Mouse (Mus musculus): ENCODE measurements around the gene Elk1. TPM values are rescaled to one million over a fixed set of nuclear protein-coding genes. Genes with fewer than 3 reads are reported as not detected.
A peak's percentile ranks its signal among the peaks of the same experiment; 100 is the strongest.

Elk1 gene
- total and polyA plus RNA-seq, 3 experiments: 6.1 to 12.5 TPM; not detected in 1

DNA sequence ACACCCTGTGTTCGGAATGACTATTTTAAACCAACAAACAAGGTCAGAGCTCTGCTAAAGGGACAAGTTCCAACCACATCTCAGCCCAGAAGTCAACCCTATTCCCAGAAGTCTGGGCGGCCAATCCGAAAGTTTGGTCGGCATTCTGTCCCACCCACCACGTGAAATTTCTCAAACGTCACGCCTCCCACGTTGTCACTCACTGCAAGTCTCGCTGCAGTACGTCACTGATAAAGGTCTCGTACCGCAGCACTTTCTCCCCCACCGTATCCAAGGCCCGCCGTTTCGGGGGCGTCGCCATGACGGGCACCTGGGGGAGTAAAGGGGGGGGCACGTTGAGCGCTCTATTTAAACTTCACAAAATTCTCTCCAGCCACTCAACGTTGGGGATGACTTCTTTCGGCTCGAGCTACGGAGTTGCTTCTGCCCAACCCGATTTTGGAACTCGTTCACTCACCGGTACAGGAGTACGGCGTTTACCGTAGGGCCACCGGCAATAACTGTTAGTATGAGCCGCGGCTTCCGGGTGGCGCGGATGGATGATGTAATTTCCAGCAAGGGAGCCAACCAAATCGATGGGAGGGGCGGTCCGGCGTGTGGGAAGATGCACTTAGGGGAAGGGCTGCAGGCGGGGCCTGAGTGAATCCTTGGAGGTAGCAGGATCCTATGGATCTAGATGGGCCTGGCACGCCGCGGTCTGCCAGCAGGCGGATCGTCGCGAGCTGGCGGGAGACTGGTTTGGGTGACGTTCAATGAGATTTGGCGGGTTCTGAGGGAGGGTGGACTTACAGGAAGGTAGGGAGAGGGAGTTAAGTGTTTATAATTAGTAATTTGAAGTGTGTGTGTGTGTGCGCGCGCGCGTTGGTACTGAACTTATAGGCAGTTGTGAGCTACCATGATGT, 11.3 kb upstream of the Elk1 start, which contains the start of gene Uxt (continued):
- TF ChIP-seq UBTF (IDR thresholded peaks at IDR 0.05; ENCODE audit: borderline replicate concordance, insufficient read depth, low read depth, low read length) (no peak), HCFC1 (IDR thresholded peaks at IDR 0.05; ENCODE audit: low read depth, low read length) (peak; percentile 91), GATA1 (IDR thresholded peaks at IDR 0.05; ENCODE audit: low read depth, low read length) (no peak; the same call in 1 of the 2 replicates), KAT2A (conservative IDR thresholded peaks at IDR 0.05; ENCODE audit: low read depth, low read length) (peak; percentile 59; the same call in 1 of the 2 replicates), MYB (IDR thresholded peaks at IDR 0.05; ENCODE audit: low read depth, low read length) (peak; percentile 82), ELF1 (IDR thresholded peaks at IDR 0.05; ENCODE audit: low read depth, low read length) (peak; percentile 98), GABPA (IDR thresholded peaks at IDR 0.05; ENCODE audit: low read depth, low read length) (no peak), EP300 (IDR thresholded peaks at IDR 0.05; ENCODE audit: low read depth in 1 of 2, low read length in 2 of 2) (peak in 1 of 2 experiments; percentile 28; a peak in 2 of 4 replicates), RAD21 (IDR thresholded peaks at IDR 0.05; ENCODE audit: low read depth, low read length) (no peak), ZKSCAN1 (IDR thresholded peaks at IDR 0.05; ENCODE audit: low read depth, low read length) (no peak), POLR2AphosphoS5 (IDR thresholded peaks at IDR 0.05; ENCODE audit: borderline replicate concordance, low read depth, low read length) (no peak), MAFK (IDR thresholded peaks at IDR 0.05; ENCODE audit: borderline replicate concordance, low read depth, low read length) (no peak), USF1 (IDR thresholded peaks at IDR 0.05; ENCODE audit: low read depth, low read length) (peak; percentile 74), MAZ (IDR thresholded peaks at IDR 0.05; ENCODE audit: low read depth, low read length) (peak; percentile 45), CTCF (IDR thresholded peaks at IDR 0.05 in 2 of 3, conservative IDR thresholded peaks at IDR 0.05 in 1 of 3; ENCODE audit: control insufficient read depth in 1 of 3, insufficient read depth in 1 of 3, low read depth in 2 of 3, low read length in 3 of 3, poor library complexity in 1 of 3, severe bottlenecking in 1 of 3) (no peak; a peak in 1 of 6 replicates), NRF1 (IDR thresholded peaks at IDR 0.05; ENCODE audit: insufficient read depth, low read depth, low read length, poor library complexity, severe bottlenecking) (peak; percentile 49; the same call in 1 of the 2 replicates), RCOR1 (IDR thresholded peaks at IDR 0.05; ENCODE audit: low read depth, low read length) (no peak), CHD2 (IDR thresholded peaks at IDR 0.05; ENCODE audit: low read length) (peak; percentile 42), TAL1 (IDR thresholded peaks at IDR 0.05; ENCODE audit: low read length) (no peak)

DNA sequence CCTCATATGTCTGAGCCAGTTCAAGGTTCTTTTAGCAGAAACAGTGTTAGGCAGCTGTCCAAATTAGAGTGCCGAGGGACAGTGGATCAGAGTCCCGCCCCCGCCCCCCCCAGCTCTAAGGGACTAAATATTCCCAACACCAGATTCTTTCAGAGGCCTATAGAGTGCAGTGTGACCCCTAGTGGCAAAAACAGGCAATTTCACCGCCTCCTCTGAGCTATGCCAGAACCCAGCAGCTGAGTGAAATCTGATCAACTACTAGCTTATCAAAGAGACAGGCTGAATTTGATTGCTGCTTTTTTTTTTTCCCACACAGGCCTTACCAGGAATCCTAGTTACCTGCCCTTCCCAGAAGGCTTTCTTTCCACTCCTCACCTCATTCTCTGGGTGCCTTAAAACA, 4.4 kb downstream of the Elk1 start:
- no peaks in the 10 kb centered on the region for H3K9me3 ChIP-seq (replicated peaks; ENCODE audit: insufficient read depth, low read length)

More for the DNA sequence above, 4.4 kb downstream of the Elk1 start:
- H3K36me3 ChIP-seq (ENCODE audit: control insufficient read depth in 1 of 2, insufficient read depth in 2 of 2, low read length in 2 of 2): peaks cover 0 to 7% of the 10 kb centered on the region in 2 experiments; a peak in 2 of 4 replicates
- H3K79me2 ChIP-seq (ENCODE audit: control insufficient read depth, insufficient read depth, low read length, poor library complexity): peaks cover 2% of the 10 kb centered on the region; the same call in 1 of the 2 replicates
- TF ChIP-seq E2F4 (IDR thresholded peaks at IDR 0.05; ENCODE audit: borderline replicate concordance, low read depth, low read length) (no peak), ZNF384 (IDR thresholded peaks at IDR 0.05; ENCODE audit: low read depth, low read length) (peak; percentile 87), BHLHE40 (IDR thresholded peaks at IDR 0.05; ENCODE audit: borderline replicate concordance, low read depth, low read length) (no peak), CTCF (IDR thresholded peaks at IDR 0.05 in 2 of 3, conservative IDR thresholded peaks at IDR 0.05 in 1 of 3; ENCODE audit: control insufficient read depth in 1 of 3, insufficient read depth in 1 of 3, low read depth in 2 of 3, low read length in 3 of 3, poor library complexity in 1 of 3, severe bottlenecking in 1 of 3) (peak; percentile 69 to 77 (median 74)), GATA1 (IDR thresholded peaks at IDR 0.05; ENCODE audit: low read depth, low read length) (peak; percentile 45; the same call in 1 of the 2 replicates), SIN3A (IDR thresholded peaks at IDR 0.05; ENCODE audit: low read length) (peak; percentile 39; the same call in 1 of the 2 replicates), GABPA (IDR thresholded peaks at IDR 0.05; ENCODE audit: low read depth, low read length) (no peak), RAD21 (IDR thresholded peaks at IDR 0.05; ENCODE audit: low read depth, low read length) (peak; percentile 64), ETS1 (IDR thresholded peaks at IDR 0.05; ENCODE audit: low read depth, low read length) (peak; percentile 53; the same call in 1 of the 2 replicates), ZC3H11A (IDR thresholded peaks at IDR 0.05; ENCODE audit: low read depth, low read length) (peak; percentile 18; the same call in 1 of the 2 replicates), SMC3 (IDR thresholded peaks at IDR 0.05; ENCODE audit: low read depth, low read length) (peak; percentile 84), TBP (IDR thresholded peaks at IDR 0.05; ENCODE audit: low read depth, low read length) (no peak), RCOR1 (IDR thresholded peaks at IDR 0.05; ENCODE audit: low read depth, low read length) (peak; percentile 97)
- H3K27ac ChIP-seq (ENCODE audit: control insufficient read depth, low read depth, low read length): no peak overlapping the region
- no peak overlapping the region for H3K9ac ChIP-seq (ENCODE audit: control insufficient read depth, low read depth, low read length, poor library complexity, severe bottlenecking)
- H3K27me3 ChIP-seq (ENCODE audit: control insufficient read depth in 1 of 2, insufficient read depth in 2 of 2, low read length in 2 of 2): no peaks in the 10 kb centered on the region
- peak; percentile 67 for DNase-seq (ENCODE audit: low read depth, low spot score)
- no peak overlapping the region for H3K4me3 ChIP-seq (ENCODE audit: control insufficient read depth in 1 of 2, insufficient read depth in 1 of 2, low read depth in 2 of 2, low read length in 2 of 2)
- H3K4me1 ChIP-seq (ENCODE audit: control insufficient read depth in 1 of 2, insufficient read depth in 2 of 2, low read length in 2 of 2): peaks cover 0 to 3% of the 10 kb centered on the region in 2 experiments; a peak in 1 of 4 replicates

All from MEL (cell line).